Mouse (Mus musculus) C2C12 (cell line): ENCODE measurements around the gene March11.

ENCODE experiments used
- CEBPB ChIP-seq: IDR thresholded peaks from one replicate; pipeline ENCODE4 v1.6.1; 2011; ENCODE audit warnings: low read depth, mild to moderate bottlenecking, control low read depth, moderate library complexity
- CTCF ChIP-seq: IDR thresholded peaks from one replicate; pipeline ENCODE4 v1.5.1; 2011; ENCODE audit not compliant: control insufficient read depth, insufficient read depth, insufficient read length
- MAX ChIP-seq: IDR thresholded peaks from one replicate; pipeline ENCODE4 v1.6.1; 2011; ENCODE audit warnings: mild to moderate bottlenecking, control low read depth
- MYOG ChIP-seq: IDR thresholded peaks from one replicate; pipeline ENCODE4 v1.6.1; 2011; ENCODE audit not compliant: control insufficient read depth, insufficient read length; ENCODE audit errors: extremely low read depth
- USF1 ChIP-seq: IDR thresholded peaks from one replicate; pipeline ENCODE4 v1.6.1; 2011; ENCODE audit warnings: low read depth, mild to moderate bottlenecking, control low read depth, moderate library complexity

GRCm38 (mm10) chr15:26373759-26374158, 64.9 kb downstream of the March11 start:
- TF ChIP-seq CTCF (no peak), MAX (no peak), USF1 (no peak), CEBPB (no peak), MYOG (no peak)
